In genomic region chr1:177459536-177459935, GRCm38 (mm10) we compare ENCODE assay signal across 23 mouse cellular contexts. TPM values are rescaled to one million over a fixed set of nuclear protein-coding genes. Genes with fewer than 3 reads are reported as not detected.
DNase-seq lines count a peak whose midpoint lies in the region; ATAC-seq and TF ChIP-seq lines count a peak whose summit lies in the region.
"Had no signal": no experiment of that assay in that cellular context is flagged by ENCODE, and none has a peak within 500 bp of the region (broad histone marks: within the 10 kb centered on the region; RNA-seq: fewer than 3 reads in every experiment).

No protein-coding gene starts in this region.

- no peaks in the 10 kb centered on the region for H3K9me3 ChIP-seq in hindbrain, postnatal 0 days (ENCODE audit: low read length)
- no peaks in the 10 kb centered on the region for H3K9me3 ChIP-seq in hindbrain, embryonic 14.5 days (ENCODE audit: control insufficient read depth, low read length)
- no peaks in the 10 kb centered on the region for H3K9me3 ChIP-seq in MEL (replicated peaks; ENCODE audit: insufficient read depth, low read length)
- H3K9me3 ChIP-seq in forebrain, embryonic 16.5 days (ENCODE audit: control insufficient read depth, low read length), result no peaks in the 10 kb centered on the region
- H3K9me3 ChIP-seq: embryonic facial prominence, embryonic 13.5 days; G1E; heart, embryonic 15.5 days; hindbrain, embryonic 10.5 days; hindbrain, embryonic 15.5 days had no signal

- H3K4me2 ChIP-seq in hindbrain, postnatal 0 days (ENCODE audit: low read depth, low read length), result no peak overlapping the region
- H3K4me2 ChIP-seq in hindbrain, embryonic 14.5 days (replicated peaks), result no peak overlapping the region
- no peak overlapping the region for H3K4me2 ChIP-seq in forebrain, embryonic 16.5 days (ENCODE audit: low read length)
- H3K4me2 ChIP-seq: embryonic facial prominence, embryonic 13.5 days; heart, embryonic 11.5 days; heart, embryonic 15.5 days had no signal

- H3K9ac ChIP-seq in hindbrain, postnatal 0 days (replicated peaks; ENCODE audit: low read length), result no peak overlapping the region
- no peak overlapping the region for H3K9ac ChIP-seq in hindbrain, embryonic 14.5 days
- H3K9ac ChIP-seq in MEL (ENCODE audit: control insufficient read depth, low read depth, low read length, poor library complexity, severe bottlenecking), result no peak overlapping the region
- no peak overlapping the region for H3K9ac ChIP-seq in forebrain, embryonic 16.5 days (replicated peaks; ENCODE audit: low read depth, low read length)
- H3K9ac ChIP-seq: embryonic facial prominence, embryonic 13.5 days; heart, embryonic 15.5 days; hindbrain, embryonic 15.5 days had no signal

- DNase-seq in cerebellum, postnatal 10 days, result peak; percentile 37 to 45
- DNase-seq in cerebellum, adult 11 months, result no peak
- DNase-seq in hindbrain, postnatal 0 days (ENCODE audit: low spot score), result no peak
- DNase-seq in hindbrain, embryonic 14.5 days (ENCODE audit: low spot score), result no peak
- no peak for DNase-seq in MEL (ENCODE audit: low read depth, low spot score)
- DNase-seq in natural killer cell, adult 2 months (ENCODE audit: low spot score in 2 of 2), result no peak
- DNase-seq in ovary, postnatal 10 days (ENCODE audit: low spot score), result no peak
- DNase-seq: adrenal gland, postnatal 14 days; B cell, adult 2 months; gastrocnemius, postnatal 10 days; heart, adult 2 months; heart, postnatal 14 days had no signal

- H3K4me1 ChIP-seq in hindbrain, postnatal 0 days (ENCODE audit: insufficient read depth, low read length), result peaks cover 5% of the 10 kb centered on the region; the same call in 1 of the 2 replicates
- H3K4me1 ChIP-seq in hindbrain, embryonic 14.5 days (replicated peaks; ENCODE audit: control insufficient read depth, insufficient read depth, low read length), result no peaks in the 10 kb centered on the region
- H3K4me1 ChIP-seq in MEL (ENCODE audit: control insufficient read depth in 1 of 2, insufficient read depth in 2 of 2, low read length in 2 of 2), result no peaks in the 10 kb centered on the region
- H3K4me1 ChIP-seq in forebrain, embryonic 16.5 days (replicated peaks; ENCODE audit: control insufficient read depth, insufficient read depth, low read length), result peaks cover 41% of the 10 kb centered on the region
- H3K4me1 ChIP-seq: heart, embryonic 15.5 days had no signal

- no peak for TF ChIP-seq EP300 in MEL (IDR thresholded peaks at IDR 0.05; ENCODE audit: low read depth in 1 of 2, low read length in 2 of 2)

- H3K4me3 ChIP-seq in hindbrain, postnatal 0 days (ENCODE audit: low read length), result no peak overlapping the region
- H3K4me3 ChIP-seq in hindbrain, embryonic 14.5 days (replicated peaks; ENCODE audit: low read length), result no peak overlapping the region
- H3K4me3 ChIP-seq in MEL (ENCODE audit: control insufficient read depth in 1 of 2, insufficient read depth in 1 of 2, low read depth in 2 of 2, low read length in 2 of 2), result no peak overlapping the region
- H3K4me3 ChIP-seq in forebrain, embryonic 16.5 days (replicated peaks; ENCODE audit: low read length), result no peak overlapping the region
- H3K4me3 ChIP-seq: embryonic facial prominence, embryonic 13.5 days; heart, adult 2 months; heart, embryonic 15.5 days; hindbrain, embryonic 10.5 days; hindbrain, embryonic 15.5 days had no signal

- no peak for TF ChIP-seq RAD21 in MEL (IDR thresholded peaks at IDR 0.05; ENCODE audit: low read depth, low read length)

- no peaks in the 10 kb centered on the region for H3K79me2 ChIP-seq in MEL (ENCODE audit: control insufficient read depth, insufficient read depth, low read length, poor library complexity)

- peak overlapping the region; percentile 65; the same call in 1 of the 2 replicates for H3K27ac ChIP-seq in hindbrain, postnatal 0 days
- no peak overlapping the region for H3K27ac ChIP-seq in hindbrain, embryonic 14.5 days
- no peak overlapping the region for H3K27ac ChIP-seq in MEL (ENCODE audit: control insufficient read depth, low read depth, low read length)
- H3K27ac ChIP-seq in forebrain, embryonic 16.5 days (ENCODE audit: low read length), result peak overlapping the region; percentile 96
- H3K27ac ChIP-seq: embryonic facial prominence, embryonic 13.5 days; heart, adult 2 months; heart, embryonic 15.5 days had no signal

- 39% methylated on average over 2 of the region's 2 CpGs for WGBS in hindbrain, postnatal 0 days
- WGBS in hindbrain, embryonic 14.5 days, result 68% methylated on average over 2 of the region's 2 CpGs
- WGBS in forebrain, embryonic 16.5 days, result 13% methylated on average over 2 of the region's 2 CpGs

- TF ChIP-seq POLR2A in MEL (IDR thresholded peaks at IDR 0.05; ENCODE audit: control insufficient read depth in 1 of 2, insufficient read depth in 1 of 2, low read depth in 1 of 2, low read length in 2 of 2, poor library complexity in 1 of 2), result no peak

- no peaks in the 10 kb centered on the region for H3K27me3 ChIP-seq in hindbrain, postnatal 0 days (ENCODE audit: insufficient read depth, low read length)
- no peaks in the 10 kb centered on the region for H3K27me3 ChIP-seq in hindbrain, embryonic 14.5 days (ENCODE audit: control insufficient read depth, insufficient read depth, low read length)
- peaks cover 0 to 3% of the 10 kb centered on the region in 2 experiments; a peak in 2 of 4 replicates for H3K27me3 ChIP-seq in MEL (ENCODE audit: control insufficient read depth in 1 of 2, insufficient read depth in 2 of 2, low read length in 2 of 2)
- H3K27me3 ChIP-seq in forebrain, embryonic 16.5 days (replicated peaks; ENCODE audit: control insufficient read depth, insufficient read depth, low read length), result no peaks in the 10 kb centered on the region
- H3K27me3 ChIP-seq: heart, embryonic 15.5 days; hindbrain, embryonic 15.5 days; Patski had no signal

- no peak for TF ChIP-seq CTCF in hindbrain, postnatal 0 days (IDR thresholded peaks at IDR 0.05; ENCODE audit: low read depth)
- no peak for TF ChIP-seq CTCF in MEL (IDR thresholded peaks at IDR 0.05 in 2 of 3, conservative IDR thresholded peaks at IDR 0.05 in 1 of 3; ENCODE audit: control insufficient read depth in 1 of 3, insufficient read depth in 1 of 3, low read depth in 2 of 3, low read length in 3 of 3, poor library complexity in 1 of 3, severe bottlenecking in 1 of 3)

- H3K36me3 ChIP-seq in hindbrain, postnatal 0 days (ENCODE audit: insufficient read depth, low read length), result no peaks in the 10 kb centered on the region
- H3K36me3 ChIP-seq in hindbrain, embryonic 14.5 days (replicated peaks; ENCODE audit: control insufficient read depth, insufficient read depth), result no peaks in the 10 kb centered on the region
- H3K36me3 ChIP-seq in MEL (ENCODE audit: control insufficient read depth in 1 of 2, insufficient read depth in 2 of 2, low read length in 2 of 2), result no peaks in the 10 kb centered on the region
- no peaks in the 10 kb centered on the region for H3K36me3 ChIP-seq in forebrain, embryonic 16.5 days (ENCODE audit: control insufficient read depth, insufficient read depth)
- H3K36me3 ChIP-seq: embryonic facial prominence, embryonic 13.5 days; G1E; heart, embryonic 15.5 days; hindbrain, embryonic 10.5 days; hindbrain, embryonic 15.5 days had no signal

- ATAC-seq in hindbrain, postnatal 0 days, result no peak
- no peak for ATAC-seq in hindbrain, embryonic 14.5 days (ENCODE audit: low FRiP score)
- peak; percentile 35; the same call in 1 of the 2 replicates for ATAC-seq in forebrain, embryonic 16.5 days
- ATAC-seq: activated CD4-positive, CD25-positive, alpha-beta regulatory T cell, adult 4 months; CD4-positive, CD25-positive, alpha-beta regulatory T cell, adult 4 months; inflammation-experienced regulatory T-cells, adult 6 months; Patski had no signal

TF ChIP-seq in MEL, 35 proteins besides CTCF, POLR2A, EP300 and RAD21:
- TF ChIP-seq JUND (IDR thresholded peaks at IDR 0.05; ENCODE audit: low read depth, low read length), result no peak
- no peak for TF ChIP-seq TAL1 (IDR thresholded peaks at IDR 0.05; ENCODE audit: low read length)
- TF ChIP-seq ZNF384 (IDR thresholded peaks at IDR 0.05; ENCODE audit: low read depth, low read length), result peak; percentile 42; the same call in 1 of the 2 replicates
- no peak for TF ChIP-seq POLR2AphosphoS5 (IDR thresholded peaks at IDR 0.05; ENCODE audit: borderline replicate concordance, low read depth, low read length)
- no peak for TF ChIP-seq E2F4 (IDR thresholded peaks at IDR 0.05; ENCODE audit: borderline replicate concordance, low read depth, low read length)
- TF ChIP-seq MAZ (IDR thresholded peaks at IDR 0.05; ENCODE audit: low read depth, low read length), result no peak
- TF ChIP-seq ZKSCAN1 (IDR thresholded peaks at IDR 0.05; ENCODE audit: low read depth, low read length), result no peak

RNA-seq across cellular contexts. Expression of gene Zbtb18, which starts 17.4 kb away (rescaled TPM):
- total RNA-seq in hindbrain, postnatal 0 days (2014; rRNA removed), result 112 and 114 TPM in 2 replicates
- 45.6 and 47.3 TPM in 2 replicates for polyA plus RNA-seq in hindbrain, postnatal 0 days (2015; fragmentation: Nextera tagmentation; extraction: Ambion mirVana)
- 8.2 and 9.0 TPM in 2 replicates for polyA plus RNA-seq in hindbrain, embryonic 14.5 days (2014; fragmentation: Nextera tagmentation; extraction: Ambion mirVana)
- 15.2 and 15.6 TPM in 2 replicates for total RNA-seq in MEL (2012; rRNA removed)
- polyA plus RNA-seq in MEL (2012; ENCODE audit: insufficient read depth in 1 of 2, insufficient read length in 2 of 2, low read depth in 1 of 2, low replicate concordance in 2 of 2, missing spikeins in 1 of 2), result 10 to 100 TPM in 1 of 2 experiments, not detected in 1; 23.8 TPM
- polyA plus RNA-seq in forebrain, embryonic 16.5 days (2015; fragmentation: Nextera tagmentation; extraction: Ambion mirVana), result 111 and 146 TPM in 2 replicates

Comparison
In these comparisons a context has a peak if more than half of its experiments do, and no peak if none do; other contexts are left out.
1. DNase-seq: peak in cerebellum, postnatal 10 days (2 of 2); none in cerebellum, adult 11 months (single experiment), hindbrain, postnatal 0 days (single experiment), hindbrain, embryonic 14.5 days (single experiment), MEL (single experiment), natural killer cell, adult 2 months (0 of 2) and ovary, postnatal 10 days (single experiment).
2. H3K27ac ChIP-seq: peak in hindbrain, postnatal 0 days (single experiment) and forebrain, embryonic 16.5 days (single experiment); none in hindbrain, embryonic 14.5 days (single experiment) and MEL (single experiment).